Mouse (Mus musculus) brain, embryonic 18.5 days (tissue): ENCODE results near the gene Olfr1105.

ENCODE experiments used
- DNase-seq: peaks from one replicate; pipeline ENCODE4 v3.0.0-alpha.2; 2012; ENCODE audit warnings: low read depth, low spot score

The Olfr1105 gene

GRCm38 (mm10) chr2:87036431-87036830 is at the start of gene Olfr1105:
Gene Olfr1105, minus strand, starts transcription at chr2:87036531.
- no peak for DNase-seq

DNA sequence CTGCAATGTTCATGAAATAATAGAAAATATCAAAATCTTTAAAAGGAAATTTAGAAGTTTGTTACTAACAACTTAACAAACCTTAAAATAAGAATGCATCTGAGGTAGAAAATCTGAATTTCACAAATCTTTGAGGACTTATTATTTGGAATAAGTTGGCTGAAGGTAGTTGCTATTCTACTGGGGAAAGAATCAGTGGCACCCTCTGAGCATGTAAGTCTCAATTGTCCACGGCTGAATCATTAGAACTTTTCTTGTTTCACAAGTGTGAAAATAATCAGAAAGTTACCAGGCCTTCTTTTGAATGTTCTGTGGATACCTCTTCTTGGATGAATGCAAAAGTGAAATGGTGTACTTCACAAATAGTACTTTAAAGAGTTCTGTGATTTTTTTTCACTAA is 39.4 kb upstream of the Olfr1105 start, which contains the start of gene Olfr1107:
Gene Olfr1107 (minus strand): TSS at position 101 of the 400 bp plus-strand sequence.
- DNase-seq: no peak

- DNase-seq: no peak
These were observed 15.8 kb upstream of the Olfr1105 start, which contains the start of gene Olfr1106 for GRCm38 (mm10) chr2:87052173-87052572. Gene Olfr1106, minus strand, starts transcription at chr2:87052273.

GRCm38 (mm10) chr2:87026980-87027379 is 9.4 kb downstream of the Olfr1105 start, which contains the start of gene Olfr1104:
Gene Olfr1104, minus strand, starts transcription at chr2:87027080.
- DNase-seq: no peak

- DNase-seq: no peak
These were observed 38.2 kb downstream of the Olfr1105 start, which contains the start of gene Olfr1102 for GRCm38 (mm10) chr2:86998098-86998497. Gene Olfr1102, plus strand, starts transcription at chr2:86998398.

DNA sequence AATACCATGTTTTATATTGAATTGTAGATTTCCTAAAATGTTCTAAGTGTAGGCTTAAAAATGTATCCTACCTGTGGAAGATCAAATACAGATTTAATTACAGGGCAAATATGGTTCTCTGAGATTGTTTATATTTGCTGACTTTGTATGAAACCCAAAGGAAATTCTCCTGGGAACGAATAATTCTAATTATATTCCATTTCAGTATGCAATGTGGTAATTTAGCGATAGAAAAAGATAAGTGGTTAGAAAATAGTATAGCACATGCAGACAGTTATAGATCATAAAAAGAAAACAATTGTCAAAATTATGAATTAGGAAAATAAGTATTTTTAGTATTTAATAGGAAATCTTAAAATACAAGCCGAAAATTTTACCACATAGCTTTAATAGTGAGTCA is 45.2 kb downstream of the Olfr1105 start, which contains the start of gene Olfr1101:
Gene Olfr1101 (minus strand): TSS at position 101 of the 400 bp plus-strand sequence.
- no peak for DNase-seq
